10 mouse cellular contexts compared by ENCODE assay signal in the genomic region with DNA sequence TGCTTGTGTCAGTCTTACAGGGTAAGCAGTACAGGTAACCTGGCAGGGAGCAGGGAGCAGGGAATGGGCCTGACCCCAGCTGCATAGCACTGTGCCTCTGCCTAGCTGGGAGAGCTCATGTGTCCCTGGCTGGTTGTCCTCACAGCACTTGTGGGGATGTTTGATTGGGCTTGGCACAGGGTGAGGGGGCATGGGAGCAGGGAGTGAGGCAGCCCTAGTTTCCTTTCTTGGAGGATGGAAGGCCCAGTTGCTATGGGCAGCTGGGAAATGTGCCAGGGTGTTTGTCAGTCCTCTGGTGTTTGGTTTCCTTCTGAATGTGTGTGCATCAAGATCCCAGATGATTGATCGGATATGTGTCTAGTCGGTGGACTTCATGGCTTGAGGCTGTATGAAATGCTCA. TPM values are rescaled to one million over a fixed set of nuclear protein-coding genes. Genes with fewer than 3 reads are reported as not detected.
A peak's percentile ranks its signal among the peaks of the same experiment; 100 is the strongest.
DNase-seq lines count a peak whose midpoint lies in the region; ATAC-seq and TF ChIP-seq lines count a peak whose summit lies in the region.
"Had no signal": no experiment of that assay in that cellular context is flagged by ENCODE, and none has a peak within 500 bp of the region (broad histone marks: within the 10 kb centered on the region; RNA-seq: fewer than 3 reads in every experiment).

No protein-coding gene starts in this region.

- H3K27ac ChIP-seq in heart, embryonic 10.5 days, result peak overlapping the region; percentile 77; the same call in 1 of the 2 replicates
- H3K27ac ChIP-seq in lung, embryonic 15.5 days, result no peak overlapping the region

- H3K27me3 ChIP-seq in heart, embryonic 10.5 days (ENCODE audit: insufficient read depth, poor library complexity, severe bottlenecking), result no peaks in the 10 kb centered on the region
- H3K27me3 ChIP-seq in lung, embryonic 15.5 days, result no peaks in the 10 kb centered on the region
- H3K27me3 ChIP-seq: Patski had no signal

- peaks cover 9% of the 10 kb centered on the region for H3K36me3 ChIP-seq in heart, embryonic 10.5 days
- no peaks in the 10 kb centered on the region for H3K36me3 ChIP-seq in lung, embryonic 15.5 days

- H3K4me2 ChIP-seq in lung, embryonic 15.5 days, result no peak overlapping the region

- peak; percentile 42; the same call in 1 of the 2 replicates for ATAC-seq in lung, embryonic 15.5 days (ENCODE audit: borderline replicate concordance, extremely low read depth, low FRiP score, low TSS enrichment)
- no peak for ATAC-seq in CD4-positive, CD25-positive, alpha-beta regulatory T cell, adult 4 months
- ATAC-seq: Patski had no signal

- H3K4me1 ChIP-seq in heart, embryonic 10.5 days, result peaks cover 83% of the 10 kb centered on the region
- H3K4me1 ChIP-seq in lung, embryonic 15.5 days, result peaks cover 32% of the 10 kb centered on the region

- H3K4me3 ChIP-seq in heart, embryonic 10.5 days, result no peak overlapping the region
- H3K4me3 ChIP-seq in lung, embryonic 15.5 days, result no peak overlapping the region

- DNase-seq in heart, embryonic 10.5 days (ENCODE audit: low spot score), result no peak
- no peak for DNase-seq in heart, adult 9 months (ENCODE audit: low spot score in 2 of 2)
- DNase-seq in MN1 (ENCODE audit: low spot score), result peak; percentile 32
- peak; percentile 82 for DNase-seq in brain, embryonic 14.5 days (ENCODE audit: low read depth)
- DNase-seq in urinary bladder, postnatal 14 days (ENCODE audit: low spot score), result no peak
- DNase-seq in T-cell, adult 2 months (ENCODE audit: low spot score), result no peak
- DNase-seq: kidney, adult 11 months had no signal

- TF ChIP-seq POLR2A in brain, embryonic 14.5 days (IDR thresholded peaks at IDR 0.05; ENCODE audit: borderline replicate concordance, extremely low read depth, insufficient read depth, insufficient read length, poor library complexity, severe bottlenecking), result no peak

- TF ChIP-seq CTCF in brain, embryonic 14.5 days (IDR thresholded peaks at IDR 0.05; ENCODE audit: borderline replicate concordance, extremely low read depth, insufficient read depth, insufficient read length), result no peak

- WGBS in heart, embryonic 10.5 days, result 84% methylated on average over 2 of the region's 2 CpGs
- 33% methylated on average over 2 of the region's 2 CpGs for WGBS in lung, embryonic 15.5 days

- no peaks in the 10 kb centered on the region for H3K9me3 ChIP-seq in heart, embryonic 10.5 days
- H3K9me3 ChIP-seq in lung, embryonic 15.5 days, result no peaks in the 10 kb centered on the region

- no peak overlapping the region for H3K9ac ChIP-seq in lung, embryonic 15.5 days

RNA-seq across cellular contexts. Expression of a gene that starts 7.8 kb away (rescaled TPM):
- polyA plus RNA-seq in heart, embryonic 10.5 days (2016; fragmentation: Nextera tagmentation; extraction: Ambion mirVana), result 32.8 and 35.3 TPM in 2 replicates
- 58.7 and 60.9 TPM in 2 replicates for polyA plus RNA-seq in brain, embryonic 14.5 days (2012; rRNA removed)
- polyA plus RNA-seq in lung, embryonic 15.5 days (2015; fragmentation: Nextera tagmentation; extraction: Ambion mirVana), result 32.3 and 35.3 TPM in 2 replicates
- 10 to 100 TPM in 1 of 2 experiments, 1 to 10 TPM in 1; 5.3 to 11.0 TPM for polyA plus RNA-seq in CD4-positive, CD25-positive, alpha-beta regulatory T cell, adult 4 months (2017; shearing (Covaris generic))

RNA-seq across cellular contexts. Expression of a gene that starts 49.2 kb away (rescaled TPM):
- polyA plus RNA-seq in heart, embryonic 10.5 days (2016; fragmentation: Nextera tagmentation; extraction: Ambion mirVana), result 0.37 and 1.3 TPM in 2 replicates
- polyA plus RNA-seq in brain, embryonic 14.5 days (2012; rRNA removed), result 8.2 and 9.0 TPM in 2 replicates
- polyA plus RNA-seq in lung, embryonic 15.5 days (2015; fragmentation: Nextera tagmentation; extraction: Ambion mirVana), result 0.76 and 0.79 TPM in 2 replicates
- 1 to 10 TPM; 1.6 to 2.0 TPM for polyA plus RNA-seq in CD4-positive, CD25-positive, alpha-beta regulatory T cell, adult 4 months (2017; shearing (Covaris generic))

Comparison
In these comparisons a context has a peak if more than half of its experiments do, and no peak if none do; other contexts are left out.
1. DNase-seq: peak in MN1 (single experiment) and brain, embryonic 14.5 days (single experiment); none in heart, embryonic 10.5 days (single experiment), heart, adult 9 months (0 of 2), urinary bladder, postnatal 14 days (single experiment) and T-cell, adult 2 months (single experiment).